13 mouse cellular contexts compared by ENCODE assay signal in genomic region chr5:15603008-15603407, GRCm38 (mm10). TPM values are rescaled to one million over a fixed set of nuclear protein-coding genes. Genes with fewer than 3 reads are reported as not detected.
"Had no signal": no experiment of that assay in that cellular context is flagged by ENCODE, and none has a peak within 500 bp of the region (broad histone marks: within the 10 kb centered on the region; RNA-seq: fewer than 3 reads in every experiment).

No protein-coding gene starts in this region.

RNA-seq across cellular contexts. Expression of gene Speer4d, which starts 15.9 kb away (rescaled TPM):
- total RNA-seq: neutrophil, adult 5-6 weeks had no signal
- polyA plus RNA-seq: neural tube, embryonic 13.5 days; neural tube, embryonic 14.5 days; neural tube, embryonic 15.5 days; small intestine, adult 2 months; spleen, adult 2 months; stomach, embryonic 14.5 days; stomach, embryonic 15.5 days; stomach, embryonic 16.5 days; stomach, postnatal 0 days; thymus, adult 2 months; thymus, postnatal 0 days; urinary bladder, adult 2 months had no signal

RNA-seq across cellular contexts. Expression of gene Gm21083, which starts 25.9 kb away (rescaled TPM):
- total RNA-seq: neutrophil, adult 5-6 weeks had no signal
- polyA plus RNA-seq: neural tube, embryonic 13.5 days; neural tube, embryonic 14.5 days; neural tube, embryonic 15.5 days; small intestine, adult 2 months; spleen, adult 2 months; stomach, embryonic 14.5 days; stomach, embryonic 15.5 days; stomach, embryonic 16.5 days; stomach, postnatal 0 days; thymus, adult 2 months had no signal

RNA-seq across cellular contexts. Expression of gene 4930572O03Rik, which starts 53.9 kb away (rescaled TPM):
- total RNA-seq: neutrophil, adult 5-6 weeks had no signal
- polyA plus RNA-seq: neural tube, embryonic 13.5 days; neural tube, embryonic 14.5 days; neural tube, embryonic 15.5 days; small intestine, adult 2 months; spleen, adult 2 months; stomach, embryonic 14.5 days; stomach, embryonic 15.5 days; stomach, embryonic 16.5 days; stomach, postnatal 0 days; thymus, adult 2 months; thymus, postnatal 0 days; urinary bladder, adult 2 months had no signal
